Mouse (Mus musculus): ENCODE data around the gene Atg7. TPM values are rescaled to one million over a fixed set of nuclear protein-coding genes. Genes with fewer than 3 reads are reported as not detected.

Atg7 gene
- total RNA-seq, 1 experiment: 14.6 TPM

- Histone ChIP-seq H3K36me3 (ENCODE audit: control insufficient read depth, insufficient read depth, low read length, poor library complexity, severe bottlenecking) (no peaks in the 10 kb centered on the region), H3K4me1 (ENCODE audit: control insufficient read depth in 2 of 2, insufficient read depth in 2 of 2, low read length in 2 of 2, poor library complexity in 1 of 2) (peaks cover 4 to 7% of the 10 kb centered on the region in 2 experiments; a peak in 2 of 4 replicates), H3K27ac (ENCODE audit: insufficient read depth, low read depth, low read length, poor library complexity, severe bottlenecking) (no peak overlapping the region), H3K9me3 (ENCODE audit: control insufficient read depth, insufficient read depth, low read depth, low read length) (no peaks in the 10 kb centered on the region), H3K9ac (ENCODE audit: insufficient read depth, low read depth, low read length, poor library complexity, severe bottlenecking) (no peak overlapping the region), H3K4me3 (ENCODE audit: insufficient read depth in 1 of 2, low read depth in 1 of 2, low read length in 2 of 2, poor library complexity in 1 of 2, severe bottlenecking in 1 of 2) (no peak overlapping the region)
- in situ Hi-C loops (cut with MboI; ENCODE audit: low sequenced_read_pairs in 2 of 2, unreplicated experiment in 2 of 2): no loop called here
- TF ChIP-seq CHD2 (IDR thresholded peaks at IDR 0.05; ENCODE audit: low read depth, low read length) (no peak), ZC3H11A (IDR thresholded peaks at IDR 0.05; ENCODE audit: borderline replicate concordance, low read depth, low read length) (no peak), MAFK (IDR thresholded peaks at IDR 0.05; ENCODE audit: insufficient read depth, low read depth, low read length) (no peak), HCFC1 (IDR thresholded peaks at IDR 0.05; ENCODE audit: borderline replicate concordance, insufficient read depth, low read length) (no peak), ZNF384 (IDR thresholded peaks at IDR 0.05; ENCODE audit: low read depth, low read length) (no peak)
- DNase-seq (ENCODE audit: low read depth, low spot score): no peak
Observed at GRCm38 (mm10) chr6:114891272-114891671, 248.4 kb downstream of the Atg7 start.

GRCm38 (mm10) chr6:114891771-114892170, 248.9 kb downstream of the Atg7 start:
- Histone ChIP-seq H3K4me3 (ENCODE audit: insufficient read depth in 1 of 2, low read depth in 1 of 2, low read length in 2 of 2, poor library complexity in 1 of 2, severe bottlenecking in 1 of 2) (no peak overlapping the region), H3K4me1 (ENCODE audit: control insufficient read depth in 2 of 2, insufficient read depth in 2 of 2, low read length in 2 of 2, poor library complexity in 1 of 2) (peaks cover 4 to 7% of the 10 kb centered on the region in 2 experiments; a peak in 2 of 4 replicates), H3K27ac (ENCODE audit: insufficient read depth, low read depth, low read length, poor library complexity, severe bottlenecking) (no peak overlapping the region), H3K9me3 (ENCODE audit: control insufficient read depth, insufficient read depth, low read depth, low read length) (no peaks in the 10 kb centered on the region), H3K36me3 (ENCODE audit: control insufficient read depth, insufficient read depth, low read length, poor library complexity, severe bottlenecking) (no peaks in the 10 kb centered on the region), H3K9ac (ENCODE audit: insufficient read depth, low read depth, low read length, poor library complexity, severe bottlenecking) (no peak overlapping the region)
- in situ Hi-C loops (cut with MboI; ENCODE audit: low sequenced_read_pairs in 2 of 2, unreplicated experiment in 2 of 2): no loop called here
- TF ChIP-seq ZC3H11A (IDR thresholded peaks at IDR 0.05; ENCODE audit: borderline replicate concordance, low read depth, low read length) (no peak), MAFK (IDR thresholded peaks at IDR 0.05; ENCODE audit: insufficient read depth, low read depth, low read length) (no peak), ZNF384 (IDR thresholded peaks at IDR 0.05; ENCODE audit: low read depth, low read length) (no peak), HCFC1 (IDR thresholded peaks at IDR 0.05; ENCODE audit: borderline replicate concordance, insufficient read depth, low read length) (no peak), CHD2 (IDR thresholded peaks at IDR 0.05; ENCODE audit: low read depth, low read length) (no peak)
- DNase-seq (ENCODE audit: low read depth, low spot score): no peak

DNA sequence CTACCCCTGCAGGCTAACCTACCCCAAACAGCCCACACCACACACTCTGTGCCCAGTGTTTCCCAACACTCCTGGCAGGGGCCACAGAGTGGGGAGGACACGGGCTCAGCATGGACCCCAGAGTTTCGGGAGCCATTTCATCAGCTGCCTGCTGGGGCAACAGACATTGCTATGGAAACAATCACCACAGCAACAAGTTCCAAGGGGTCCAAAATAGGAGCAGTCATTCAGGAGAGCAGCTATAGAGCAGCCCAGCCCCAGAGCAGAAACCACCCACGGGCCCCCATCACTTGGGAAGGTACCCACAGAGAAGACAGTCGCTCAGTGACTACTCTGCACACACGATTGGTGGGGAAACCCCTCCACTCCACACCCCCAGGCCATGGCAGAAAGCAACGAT, 249.5 kb downstream of the Atg7 start:
- Histone ChIP-seq H3K9me3 (ENCODE audit: control insufficient read depth, insufficient read depth, low read depth, low read length) (no peaks in the 10 kb centered on the region), H3K27ac (ENCODE audit: insufficient read depth, low read depth, low read length, poor library complexity, severe bottlenecking) (no peak overlapping the region), H3K36me3 (ENCODE audit: control insufficient read depth, insufficient read depth, low read length, poor library complexity, severe bottlenecking) (no peaks in the 10 kb centered on the region), H3K4me3 (ENCODE audit: insufficient read depth in 1 of 2, low read depth in 1 of 2, low read length in 2 of 2, poor library complexity in 1 of 2, severe bottlenecking in 1 of 2) (no peak overlapping the region), H3K9ac (ENCODE audit: insufficient read depth, low read depth, low read length, poor library complexity, severe bottlenecking) (no peak overlapping the region), H3K4me1 (ENCODE audit: control insufficient read depth in 2 of 2, insufficient read depth in 2 of 2, low read length in 2 of 2, poor library complexity in 1 of 2) (peaks cover 4 to 7% of the 10 kb centered on the region in 2 experiments; a peak in 2 of 4 replicates)
- no peak for TF ChIP-seq CHD2 (IDR thresholded peaks at IDR 0.05; ENCODE audit: low read depth, low read length)
- TF ChIP-seq ZC3H11A (IDR thresholded peaks at IDR 0.05; ENCODE audit: borderline replicate concordance, low read depth, low read length): no peak
- no peak for TF ChIP-seq MAFK (IDR thresholded peaks at IDR 0.05; ENCODE audit: insufficient read depth, low read depth, low read length)
- TF ChIP-seq ZNF384 (IDR thresholded peaks at IDR 0.05; ENCODE audit: low read depth, low read length): no peak
- TF ChIP-seq HCFC1 (IDR thresholded peaks at IDR 0.05; ENCODE audit: borderline replicate concordance, insufficient read depth, low read length): no peak
- in situ Hi-C loops (cut with MboI; ENCODE audit: low sequenced_read_pairs in 2 of 2, unreplicated experiment in 2 of 2): no loop called here
- no peak for DNase-seq (ENCODE audit: low read depth, low spot score)

- H3K4me3 ChIP-seq (ENCODE audit: insufficient read depth in 1 of 2, low read depth in 1 of 2, low read length in 2 of 2, poor library complexity in 1 of 2, severe bottlenecking in 1 of 2): no peak overlapping the region
- TF ChIP-seq MAFK (IDR thresholded peaks at IDR 0.05; ENCODE audit: insufficient read depth, low read depth, low read length) (no peak), ZC3H11A (IDR thresholded peaks at IDR 0.05; ENCODE audit: borderline replicate concordance, low read depth, low read length) (no peak), CHD2 (IDR thresholded peaks at IDR 0.05; ENCODE audit: low read depth, low read length) (no peak)
- no peak overlapping the region for H3K9ac ChIP-seq (ENCODE audit: insufficient read depth, low read depth, low read length, poor library complexity, severe bottlenecking)
- no peak for DNase-seq (ENCODE audit: low read depth, low spot score)
- H3K36me3 ChIP-seq (ENCODE audit: control insufficient read depth, insufficient read depth, low read length, poor library complexity, severe bottlenecking): no peaks in the 10 kb centered on the region
- H3K27ac ChIP-seq (ENCODE audit: insufficient read depth, low read depth, low read length, poor library complexity, severe bottlenecking): no peak overlapping the region
- H3K9me3 ChIP-seq (ENCODE audit: control insufficient read depth, insufficient read depth, low read depth, low read length): no peaks in the 10 kb centered on the region
- H3K4me1 ChIP-seq (ENCODE audit: control insufficient read depth in 2 of 2, insufficient read depth in 2 of 2, low read length in 2 of 2, poor library complexity in 1 of 2): peaks cover 4% of the 10 kb centered on the region in 2 experiments; a peak in 2 of 4 replicates
- in situ Hi-C loops (cut with MboI; ENCODE audit: low sequenced_read_pairs in 2 of 2, unreplicated experiment in 2 of 2): no loop called here
Observed at GRCm38 (mm10) chr6:114893427-114894209, 250.7 kb downstream of the Atg7 start.
